Mouse (Mus musculus): ENCODE results near the gene Lingo2.

GRCm38 (mm10) chr4:36078910-36079525 lies 872.5 kb downstream of the Lingo2 start:
- TF ChIP-seq CTCF (IDR thresholded peaks at IDR 0.05; ENCODE audit: control insufficient read depth, insufficient read depth, insufficient replicate concordance, low read depth, low read length) (no peak), POLR2A (IDR thresholded peaks at IDR 0.05; ENCODE audit: control insufficient read depth, low read depth, low read length) (no peak)
